Mouse (Mus musculus) adrenal gland, postnatal 14 days (tissue): ENCODE measurements at regions not wholly inside any gene's neighbourhood (a gene's known extent, or its start where the extent isn't known, plus 50 kb on each side); places are given as distances from the start of the nearest gene placed in this dataset.

Experiments
- DNase-seq: peaks from one replicate; pipeline ENCODE4 v3.0.0; 2021; ENCODE audit warnings: mixed read lengths
- microRNA-seq, 2 experiments: library from miRNA; unstranded; fragments of <30 nt; microRNA quantifications; one replicate each; pipeline ENCODE4 v1.2.0; 2021

DNA sequence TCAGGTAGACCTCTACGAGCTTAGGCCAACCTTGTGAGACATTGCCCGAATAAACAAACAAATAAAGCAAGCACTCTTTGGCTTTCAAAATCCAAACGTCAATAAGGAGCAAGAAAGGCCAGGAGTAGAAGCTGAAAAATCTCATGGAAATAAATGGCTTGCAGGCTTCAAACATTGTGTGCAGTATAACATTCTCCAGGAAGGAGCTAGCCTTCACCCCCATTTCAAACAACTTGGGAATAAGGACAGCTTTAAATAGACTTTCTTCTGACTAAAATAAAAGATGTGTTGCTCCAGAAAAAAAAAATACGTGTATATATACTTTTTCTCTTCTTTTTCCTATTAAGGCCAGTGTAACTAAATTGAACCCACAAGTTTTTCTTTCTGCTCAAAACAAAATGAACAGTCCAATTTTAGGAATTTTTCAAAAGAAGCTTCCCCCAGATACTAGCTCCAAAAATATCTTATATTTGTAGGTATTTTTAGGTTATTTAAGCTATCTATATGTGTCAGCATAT is 196.2 kb upstream of the Arpp21 start:
- DNase-seq, result no peak

DNA sequence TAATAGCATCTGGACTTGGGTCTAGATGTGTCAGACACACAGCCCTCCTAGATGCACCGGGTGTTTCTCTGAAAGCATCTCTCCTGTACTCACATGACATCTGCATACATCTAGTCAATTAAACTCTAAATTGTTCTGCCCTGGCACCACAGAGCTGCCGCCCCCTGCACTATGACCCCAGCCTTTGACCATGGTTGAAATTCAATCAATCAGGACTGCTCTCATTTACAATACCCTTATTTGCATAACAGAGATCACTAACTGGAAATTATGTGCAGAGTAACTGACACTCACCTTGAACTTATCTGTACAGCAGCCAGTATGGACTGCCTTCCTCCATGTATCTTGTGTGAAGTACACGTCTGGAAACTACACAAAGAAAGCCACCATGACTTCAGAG is 193.5 kb upstream of the Arpp21 start:
- no peak for DNase-seq

DNA sequence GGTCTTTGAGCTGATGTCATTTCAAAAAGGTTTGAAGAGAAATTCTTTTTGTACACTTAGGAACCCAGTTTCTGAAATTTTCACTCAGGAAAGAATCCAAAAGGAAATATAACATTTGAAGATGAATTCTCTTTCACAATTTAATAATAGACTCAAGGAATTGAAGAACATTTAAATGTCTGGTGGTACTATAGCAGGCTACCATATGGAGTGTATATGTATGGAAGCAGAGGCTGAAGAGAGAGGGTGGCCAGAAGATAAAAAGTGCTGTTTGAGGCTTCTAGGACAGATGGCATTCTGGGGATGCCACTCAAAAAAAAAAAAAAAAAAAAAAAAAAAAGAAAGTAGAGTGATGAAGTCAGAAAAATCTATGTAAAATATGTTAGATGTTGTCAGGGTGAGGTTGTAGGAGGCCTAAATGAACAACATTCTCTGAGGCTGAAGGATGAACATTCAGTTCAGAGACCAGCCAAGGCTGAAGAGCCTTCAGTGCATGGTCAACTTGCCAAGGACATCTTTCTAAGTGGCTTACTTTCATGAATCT is 170.1 kb upstream of the Arpp21 start:
- no peak for DNase-seq

DNA sequence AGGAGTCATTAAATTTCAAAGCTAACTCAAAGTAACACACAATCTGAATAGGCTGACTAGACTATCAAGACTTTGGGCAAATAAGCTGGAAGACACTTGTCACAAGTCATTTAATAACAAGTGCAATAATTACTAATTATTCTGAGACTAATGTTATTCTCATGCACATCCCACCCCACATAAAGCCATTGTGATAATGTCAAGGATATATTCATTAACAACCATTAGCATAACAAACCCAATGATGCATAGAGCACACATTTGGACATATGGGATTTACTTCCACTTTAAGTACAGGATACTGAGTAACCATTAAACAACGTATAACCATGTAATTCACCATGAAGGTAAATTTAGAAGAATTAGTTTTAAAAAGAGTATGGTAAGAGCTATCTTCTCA is 135.0 kb upstream of the Arpp21 start:
- DNase-seq, result no peak

DNA sequence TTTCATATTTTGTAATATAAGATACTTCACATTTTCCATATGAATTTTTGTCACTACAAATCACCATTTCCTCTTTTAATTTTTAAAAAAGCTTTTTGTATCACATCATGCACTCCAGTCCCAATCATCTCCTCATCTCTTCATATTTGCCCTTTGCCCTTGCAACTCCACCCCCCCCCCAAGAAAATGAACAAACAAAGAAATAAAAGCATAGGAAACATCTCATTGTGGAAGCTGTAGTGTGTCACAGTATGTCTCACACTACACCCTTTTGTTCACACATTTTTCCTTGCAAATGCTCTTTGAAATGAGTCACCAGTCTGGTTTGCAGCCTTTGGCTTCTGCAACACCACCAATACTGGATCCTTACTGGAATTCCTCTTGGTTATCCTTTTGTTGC is 131.6 kb upstream of the Arpp21 start:
- DNase-seq, result no peak

DNA sequence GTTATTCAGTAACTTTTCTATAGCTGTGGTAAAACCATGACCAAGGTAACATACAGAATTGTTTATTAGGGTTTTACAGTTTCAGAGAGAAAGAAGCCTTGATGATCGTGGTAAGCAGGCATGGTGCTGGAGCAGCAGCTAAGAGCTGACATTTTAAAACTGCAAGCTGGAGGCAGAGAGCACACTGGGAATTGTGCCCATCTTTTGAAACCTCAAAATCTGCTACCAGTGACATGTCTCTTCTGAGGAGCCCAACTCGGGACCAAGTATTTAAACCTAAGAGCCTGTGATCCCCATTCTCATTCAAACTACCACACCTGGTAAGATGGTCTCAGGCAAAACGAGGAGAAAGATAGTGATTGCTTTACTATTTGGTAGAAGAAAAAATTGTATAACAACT is 125.6 kb upstream of the Arpp21 start:
- no peak for DNase-seq

DNA sequence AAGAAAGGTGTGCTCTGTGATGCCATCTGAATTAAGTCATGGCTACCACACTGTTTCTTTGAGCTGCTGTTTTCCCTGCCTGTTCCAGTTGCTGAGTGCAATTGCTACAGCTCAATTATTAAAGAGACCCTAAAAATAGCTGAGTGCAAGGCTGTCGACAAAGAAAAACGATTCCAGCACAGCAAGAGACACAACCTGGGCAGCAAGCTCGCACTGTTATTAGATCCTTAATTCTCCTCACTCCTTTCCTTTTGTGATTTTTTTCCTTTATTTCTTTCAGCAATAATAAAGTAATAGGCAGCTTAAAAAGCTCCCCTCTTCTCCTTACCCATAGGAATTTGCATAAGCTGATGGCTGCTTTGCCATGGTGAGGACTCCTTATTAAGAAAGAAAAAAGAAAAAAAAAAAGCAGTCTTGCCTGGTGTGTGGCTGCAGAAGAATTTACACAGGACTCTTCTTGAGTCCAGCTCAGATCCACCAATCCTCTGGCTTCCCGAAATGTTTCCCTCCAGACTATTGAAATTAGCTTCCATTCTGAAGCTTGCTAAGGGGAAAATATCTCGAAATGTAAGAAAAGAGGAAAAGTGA is 123.1 kb upstream of the Arpp21 start:
- DNase-seq, result no peak

DNA sequence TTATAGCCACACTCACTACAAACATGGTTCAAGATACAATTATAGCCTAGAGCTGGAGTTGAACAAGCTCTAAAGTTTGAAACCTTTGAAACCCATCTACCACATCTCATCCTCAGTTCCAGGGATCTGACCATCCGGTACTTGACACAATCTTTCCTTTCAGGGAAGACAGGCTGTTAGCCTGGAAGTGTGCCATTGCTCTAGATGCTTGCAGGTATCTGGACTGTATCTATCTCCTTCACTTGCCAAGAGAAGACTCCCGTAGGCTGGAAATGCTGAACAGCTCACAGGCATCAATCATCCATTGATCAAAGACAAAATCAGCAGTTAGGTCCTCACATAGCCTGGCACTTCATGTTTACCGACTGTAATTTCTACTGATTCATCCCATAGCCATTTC is 117.5 kb upstream of the Arpp21 start:
- DNase-seq, result no peak

DNA sequence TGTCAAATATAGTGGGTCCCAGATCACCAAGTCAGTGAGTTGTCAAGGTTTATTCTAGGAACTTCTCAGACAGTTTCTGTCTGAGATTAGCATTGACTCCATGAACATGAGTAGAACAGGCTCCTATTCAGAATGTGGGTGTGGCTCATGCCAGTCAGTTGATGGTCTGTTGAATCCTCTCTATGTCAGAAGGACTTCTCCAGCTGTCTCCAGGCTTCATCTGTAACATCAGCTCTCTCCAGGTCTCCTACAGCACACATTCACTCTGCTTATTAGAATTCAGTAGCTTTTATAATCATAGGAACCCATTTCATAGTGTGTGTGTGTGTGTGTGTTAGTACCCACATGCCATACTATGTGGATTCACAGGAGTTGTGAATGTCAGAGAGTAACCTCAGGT is 113.2 kb upstream of the Arpp21 start:
- no peak for DNase-seq

DNA sequence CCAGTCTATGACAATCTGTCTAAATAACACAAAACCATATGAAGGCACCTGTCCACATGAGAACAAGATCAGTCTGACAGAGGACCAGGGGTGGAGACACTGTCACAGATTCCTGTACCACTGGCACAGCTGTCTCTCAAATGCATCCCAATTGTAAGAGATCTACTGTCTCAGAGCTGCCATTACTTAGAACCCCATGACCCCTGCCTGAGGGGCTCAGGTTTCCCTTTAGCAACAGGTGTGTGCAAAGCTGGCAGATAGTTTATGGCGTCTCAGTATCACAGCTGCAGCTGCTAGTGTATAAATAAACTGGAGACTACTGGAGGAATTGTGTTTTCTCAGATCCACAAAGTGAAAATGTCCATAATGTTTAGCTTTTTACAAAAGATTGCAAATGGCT is 109.1 kb upstream of the Arpp21 start:
- no peak for DNase-seq

DNA sequence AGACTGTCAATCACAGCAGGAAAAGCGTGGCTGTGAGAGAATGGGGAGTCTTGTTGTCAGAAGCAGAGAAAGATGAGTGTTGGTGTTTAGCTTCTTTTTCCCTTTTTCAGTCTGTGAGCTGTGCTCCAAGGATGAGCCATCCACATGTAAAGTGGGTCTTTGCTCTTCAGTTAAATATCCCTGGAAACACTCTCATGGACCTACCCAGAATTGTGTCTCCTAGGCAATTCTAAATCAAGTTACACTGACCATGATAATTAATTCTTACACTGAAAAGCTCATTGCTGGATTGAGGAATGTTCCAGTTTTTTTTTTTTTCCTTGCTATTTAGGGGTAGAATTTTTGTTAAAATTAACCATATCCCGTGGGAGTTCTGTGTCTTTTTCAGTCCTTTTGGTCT is 104.6 kb upstream of the Arpp21 start:
- DNase-seq, result no peak

DNA sequence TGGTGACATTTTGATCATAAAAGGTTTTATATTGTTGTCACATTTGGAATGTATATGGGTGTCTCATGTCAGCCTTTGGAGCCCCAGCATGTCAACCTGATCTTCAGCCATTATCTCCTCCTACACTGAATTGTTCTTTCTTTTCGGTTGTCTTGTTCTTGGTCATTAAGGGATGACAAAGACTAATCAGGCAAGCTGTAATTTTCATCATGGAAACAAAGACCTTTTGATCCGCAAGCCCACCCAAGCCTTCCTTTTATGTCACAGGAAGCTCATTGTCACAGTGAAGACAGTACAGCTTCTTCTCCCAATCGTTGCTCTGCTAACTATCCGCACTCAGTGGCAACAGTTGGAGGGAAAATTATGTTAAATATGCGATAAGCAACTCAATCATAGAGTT is 84.3 kb upstream of the Arpp21 start:
- no peak for DNase-seq

DNA sequence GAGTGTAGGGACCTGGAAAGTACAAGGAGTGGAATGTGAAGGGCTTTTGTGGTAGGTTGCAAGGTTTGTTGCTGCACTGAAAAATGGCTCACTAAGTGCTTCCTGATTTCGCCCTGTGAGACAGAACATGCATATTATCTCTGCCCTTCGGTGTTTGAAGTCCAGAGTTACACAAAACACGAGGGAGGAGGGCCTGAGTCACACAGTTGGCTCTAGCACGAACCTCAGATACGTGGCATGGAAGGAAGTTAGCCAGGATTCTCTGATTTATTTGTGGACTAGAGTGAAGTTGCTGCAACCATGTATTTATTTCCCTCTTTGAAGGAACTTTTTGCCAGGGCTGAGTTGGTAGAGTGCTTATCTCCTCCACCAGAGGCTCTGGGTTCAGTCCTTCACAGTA is 73.2 kb upstream of the Arpp21 start:
- DNase-seq, result peak; percentile 30

DNA sequence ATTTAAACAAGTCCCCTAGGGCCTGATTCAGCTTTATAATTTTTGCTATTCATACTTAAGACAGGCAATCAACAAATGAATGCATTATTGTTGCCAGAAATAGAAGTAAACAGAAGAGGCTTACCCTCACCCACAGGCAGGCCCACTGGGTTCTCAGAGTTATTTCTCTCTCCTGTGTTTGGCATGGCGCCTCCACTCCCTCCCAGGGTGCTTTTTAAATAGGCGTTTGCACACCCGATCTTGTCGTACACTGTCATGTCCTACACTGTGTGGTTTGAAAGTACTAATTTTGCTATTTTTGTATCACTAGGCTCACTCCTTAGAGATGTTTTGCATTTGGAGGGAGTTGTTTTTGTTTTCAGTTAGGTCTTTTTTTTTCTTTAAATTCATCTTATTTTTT is 72.1 kb upstream of the Arpp21 start:
- DNase-seq, result no peak

DNA sequence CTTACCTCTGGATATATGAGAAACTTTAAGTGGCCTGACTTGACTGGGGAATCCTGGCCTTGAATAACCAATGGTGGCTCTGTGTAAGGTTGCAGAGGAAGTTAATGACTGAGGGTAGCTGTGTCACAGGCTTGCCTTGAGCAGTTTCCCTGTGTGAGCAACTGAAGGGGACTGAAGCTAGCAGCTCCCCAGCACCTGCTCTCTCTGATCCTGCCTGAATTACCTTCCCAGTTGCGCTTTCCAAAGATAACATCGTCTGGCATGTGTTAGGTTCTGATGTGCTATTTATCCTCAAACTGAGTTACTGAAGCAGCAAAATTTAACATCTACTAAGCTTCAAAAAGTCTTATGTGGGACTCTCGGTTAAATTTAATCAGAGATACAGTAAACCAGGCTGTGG is 56.1 kb upstream of the Arpp21 start:
- DNase-seq, result no peak

Small RNA genes lying in the stretch of these regions (microRNA-seq; reads per million reads assigned to microRNA genes)
- 0 reads per million in 2 experiments for gene Gm27847
